Mouse (Mus musculus) heart, adult 8-10 months (tissue): ENCODE measurements at regions not wholly inside any gene's neighbourhood (a gene's known extent, or its start where the extent isn't known, plus 50 kb on each side); places are given as distances from the start of the nearest gene placed in this dataset.

ENCODE experiments used
- DNase-seq: peaks from one replicate; pipeline ENCODE4 v3.0.0; 2022; ENCODE audit warnings: low spot score

GRCm38 (mm10) chr3:150109561-150109960 is 1119.2 kb upstream of the Adgrl2 start:
- DNase-seq = no peak

- no peak for DNase-seq
Measured at GRCm38 (mm10) chr3:150112231-150112630, 1121.9 kb upstream of the Adgrl2 start.

GRCm38 (mm10) chr3:150119866-150120265 is 1129.5 kb upstream of the Adgrl2 start:
- no peak for DNase-seq

GRCm38 (mm10) chr3:150146635-150147034 is 1156.3 kb upstream of the Adgrl2 start:
- no peak for DNase-seq

- no peak for DNase-seq
Measured at GRCm38 (mm10) chr3:150151152-150151822, 1160.9 kb upstream of the Adgrl2 start.

GRCm38 (mm10) chr3:150151823-150152158 is 1161.4 kb upstream of the Adgrl2 start:
- DNase-seq = no peak

- no peak for DNase-seq
Measured at GRCm38 (mm10) chr3:150152893-150153292, 1162.5 kb upstream of the Adgrl2 start.

GRCm38 (mm10) chr3:150185807-150186206 is 1195.5 kb upstream of the Adgrl2 start:
- DNase-seq = no peak

GRCm38 (mm10) chr3:150193132-150193531 is 1202.8 kb upstream of the Adgrl2 start:
- DNase-seq = no peak

GRCm38 (mm10) chr3:150198492-150198891 is 1208.1 kb upstream of the Adgrl2 start:
- DNase-seq = no peak

- DNase-seq = no peak
Measured at GRCm38 (mm10) chr3:150205902-150206301, 1215.5 kb upstream of the Adgrl2 start.

GRCm38 (mm10) chr3:150233279-150233678 is 1204.4 kb upstream of the Adgrl4 start:
- DNase-seq = no peak

- no peak for DNase-seq
Measured at GRCm38 (mm10) chr3:150236946-150237600, 1200.6 kb upstream of the Adgrl4 start.

- DNase-seq = no peak
Measured at GRCm38 (mm10) chr3:150275038-150275437, 1162.6 kb upstream of the Adgrl4 start.

GRCm38 (mm10) chr3:150296057-150296710 is 1141.5 kb upstream of the Adgrl4 start:
- no peak for DNase-seq

GRCm38 (mm10) chr3:150328811-150329210 is 1108.9 kb upstream of the Adgrl4 start:
- no peak for DNase-seq

GRCm38 (mm10) chr3:150352139-150352725 is 1085.5 kb upstream of the Adgrl4 start:
- DNase-seq = no peak

- DNase-seq = no peak
Measured at GRCm38 (mm10) chr3:150365766-150366165, 1071.9 kb upstream of the Adgrl4 start.

GRCm38 (mm10) chr3:150384996-150385627 is 1052.6 kb upstream of the Adgrl4 start:
- peak; percentile 11 for DNase-seq

- DNase-seq = no peak
Measured at GRCm38 (mm10) chr3:150401694-150402301, 1035.9 kb upstream of the Adgrl4 start.

GRCm38 (mm10) chr3:150406086-150406485 is 1031.6 kb upstream of the Adgrl4 start:
- DNase-seq = no peak

GRCm38 (mm10) chr3:150415277-150415676 is 1022.4 kb upstream of the Adgrl4 start:
- no peak for DNase-seq
